Mouse (Mus musculus) mouse embryonic stem cell (cell line): ENCODE results near the gene Mpo.

Experiments used
- in situ Hi-C, 2 experiments: fragments of 300-500 bp; cut with MboI; formaldehyde crosslinking; loops; 1 replicate in 1 of 2; 3 replicates in 1 of 2; pipeline ENCODE4 v1.14.3; 2019 to 2020; ENCODE audit warnings: low sequenced_read_pairs in 2 of 2, low pct_unique_long_range_greater_than_20kb in 1 of 2, mixed read lengths in 1 of 2; ENCODE audit not compliant: unreplicated experiment in 1 of 2

Gene Mpo

GRCm38 (mm10) chr11:87756251-87756820, 37.0 kb upstream of the Mpo start:
- in situ Hi-C loops: no loop called here

- in situ Hi-C loops: no loop called here
Observed at GRCm38 (mm10) chr11:87757001-87757954, 36.1 kb upstream of the Mpo start.

GRCm38 (mm10) chr11:87758161-87758911, 35.0 kb upstream of the Mpo start:
- in situ Hi-C loops: no loop called here

GRCm38 (mm10) chr11:87758957-87759608, 34.3 kb upstream of the Mpo start:
- in situ Hi-C loops: no loop called here

GRCm38 (mm10) chr11:87759609-87760005, 33.8 kb upstream of the Mpo start:
- in situ Hi-C loops: no loop called here

- in situ Hi-C loops: no loop called here
Observed at GRCm38 (mm10) chr11:87760301-87761081, 32.9 kb upstream of the Mpo start, which contains the start of gene Tspoap1. Gene Tspoap1 (plus strand): TSS chr11:87760541.

GRCm38 (mm10) chr11:87761181-87761721, 32.1 kb upstream of the Mpo start:
- in situ Hi-C loops: no loop called here

GRCm38 (mm10) chr11:87761806-87762701, 31.3 kb upstream of the Mpo start:
- in situ Hi-C loops: no loop called here

- in situ Hi-C loops: no loop called here
Observed at GRCm38 (mm10) chr11:87762702-87763385, 30.5 kb upstream of the Mpo start.

GRCm38 (mm10) chr11:87763511-87763987, 29.8 kb upstream of the Mpo start:
- in situ Hi-C loops: no loop called here

GRCm38 (mm10) chr11:87763988-87764876, 29.1 kb upstream of the Mpo start:
- in situ Hi-C loops: no loop called here

GRCm38 (mm10) chr11:87768745-87769144, 24.6 kb upstream of the Mpo start:
- in situ Hi-C loops: no loop called here

- in situ Hi-C loops: no loop called here
Observed at GRCm38 (mm10) chr11:87770989-87771388, 22.4 kb upstream of the Mpo start.

GRCm38 (mm10) chr11:87772354-87772753, 21.0 kb upstream of the Mpo start:
- in situ Hi-C loops: no loop called here

GRCm38 (mm10) chr11:87778100-87778765, 15.1 kb upstream of the Mpo start:
- in situ Hi-C loops: no loop called here
